Mouse (Mus musculus) spleen, adult 2 months (tissue): Measurements from ENCODE around the gene Akap6.

ENCODE experiments used
- CTCF ChIP-seq: fragments of 200-500 bp; IDR thresholded peaks from 2 replicates; pipeline ENCODE4 v1.5.1; 2011; ENCODE audit warnings: mild to moderate bottlenecking, inconsistent platforms; ENCODE audit not compliant: insufficient read depth, insufficient read length, insufficient replicate concordance; ENCODE audit errors: extremely low read depth
- POLR2A ChIP-seq: fragments of 200-500 bp; IDR thresholded peaks from 2 replicates; pipeline ENCODE4 v1.6.1; 2011; ENCODE audit warnings: low read depth, low read length, inconsistent platforms

DNA sequence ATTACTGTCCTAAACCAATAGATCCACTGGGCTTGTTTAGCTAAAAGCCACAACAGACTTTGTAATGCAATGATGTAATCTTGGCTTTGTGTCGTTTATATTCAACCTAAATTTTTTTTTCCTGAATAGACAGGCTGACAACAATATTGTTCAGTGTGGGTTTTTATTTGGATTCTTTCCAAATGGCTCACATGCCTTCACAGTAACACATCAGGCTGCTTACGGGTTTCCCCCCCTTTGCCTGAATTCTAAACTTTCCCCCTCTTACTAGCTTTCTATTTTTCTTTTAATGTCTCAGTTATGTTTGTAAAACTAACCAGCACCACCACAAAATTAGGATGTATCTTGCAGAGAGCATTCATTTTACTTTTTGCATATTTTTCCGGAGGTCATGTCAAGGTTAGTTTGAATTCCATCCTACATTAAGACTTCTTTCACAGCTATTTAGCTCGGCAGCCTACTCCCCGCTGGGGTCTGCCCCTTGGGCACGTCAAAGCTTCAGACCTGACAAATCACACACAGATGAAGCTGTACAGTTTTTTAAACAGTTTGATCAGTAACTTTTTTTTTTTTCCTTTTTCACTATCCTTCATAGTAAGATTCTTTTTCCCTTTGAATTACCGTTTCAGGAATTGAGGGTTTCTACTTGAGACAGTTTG lies 362.4 kb downstream of the Akap6 start:
- no peak for TF ChIP-seq POLR2A
- TF ChIP-seq CTCF, result no peak
